Mouse (Mus musculus) gastrocnemius, postnatal 4 days (tissue): ENCODE results near the gene Vps26b. TPM values are rescaled to one million over a fixed set of nuclear protein-coding genes. Genes with fewer than 3 reads are reported as not detected.

Experiments used
- DNase-seq, 2 experiments: peaks; one replicate each; pipeline ENCODE4 v3.0.0; 2021 to 2022; ENCODE audit warnings: low spot score in 2 of 2, mixed read lengths in 2 of 2
- total RNA-seq, 2 experiments: library from RNA; stranded (reverse); gene quantifications; 2 replicates each; pipeline ENCODE4 v1.2.3; 2021

Gene Vps26b
- total RNA-seq, 2 experiments from 2014 or later: 35.5 to 41.7 TPM

GRCm38 (mm10) chr9:26997501-26997900 is 32.4 kb downstream of the Vps26b start:
- no peak for DNase-seq

- DNase-seq: no peak
Observed at GRCm38 (mm10) chr9:26997062-26997461, 32.8 kb downstream of the Vps26b start.

GRCm38 (mm10) chr9:26993900-26994299 is 36.0 kb downstream of the Vps26b start:
- no peak for DNase-seq

- no peak for DNase-seq
Observed at GRCm38 (mm10) chr9:26993118-26993517, 36.7 kb downstream of the Vps26b start.

- DNase-seq: no peak
Observed at GRCm38 (mm10) chr9:26990181-26990580, 39.7 kb downstream of the Vps26b start.

GRCm38 (mm10) chr9:26985668-26986277 is 44.1 kb downstream of the Vps26b start:
- no peak for DNase-seq

- DNase-seq: no peak
Observed at GRCm38 (mm10) chr9:26985090-26985613, 44.7 kb downstream of the Vps26b start.

GRCm38 (mm10) chr9:26978776-26979175 is 51.1 kb downstream of the Vps26b start:
- DNase-seq: no peak

- no peak for DNase-seq
Observed at GRCm38 (mm10) chr9:26977754-26978153, 52.1 kb downstream of the Vps26b start.

Other genes with a start within 250 kb of the Vps26b start
- gene Glb1l2, start 223.6 kb downstream of the Vps26b start, total RNA-seq: 1 to 10 TPM; 3.8 to 5.7 TPM
- not detected for gene Glb1l3, start 169.2 kb downstream of the Vps26b start, total RNA-seq
- gene Gm1110, start 107.0 kb downstream of the Vps26b start, total RNA-seq: not detected
- 10 to 100 TPM; 34.5 to 36.7 TPM for gene Acad8, start 30.5 kb downstream of the Vps26b start, total RNA-seq
- gene Thyn1, start 30.4 kb downstream of the Vps26b start, total RNA-seq: 10 to 100 TPM; 39.3 to 40.8 TPM
- 10 to 100 TPM; 14.5 to 17.4 TPM for gene Ncapd3, start 110 bp upstream of the Vps26b start, total RNA-seq
- gene Jam3, start 125.4 kb upstream of the Vps26b start, total RNA-seq: 10 to 100 TPM; 52.0 to 55.6 TPM